Mouse (Mus musculus) ES-E14 (cell line): ENCODE measurements around the gene Gsx2.

Experiments used
- CHD2 ChIP-seq: IDR thresholded peaks from 2 replicates; pipeline ENCODE4 v1.6.1; 2014; ENCODE audit warnings: mild to moderate bottlenecking, low read depth, low read length, inconsistent platforms
- MAFK ChIP-seq: IDR thresholded peaks from 2 replicates; pipeline ENCODE4 v1.6.1; 2014; ENCODE audit warnings: mild to moderate bottlenecking, low read depth, low read length, inconsistent platforms; ENCODE audit not compliant: insufficient read depth
- ZNF384 ChIP-seq: IDR thresholded peaks from 2 replicates; pipeline ENCODE4 v1.6.1; 2012; ENCODE audit warnings: low read depth, low read length, inconsistent platforms

DNA sequence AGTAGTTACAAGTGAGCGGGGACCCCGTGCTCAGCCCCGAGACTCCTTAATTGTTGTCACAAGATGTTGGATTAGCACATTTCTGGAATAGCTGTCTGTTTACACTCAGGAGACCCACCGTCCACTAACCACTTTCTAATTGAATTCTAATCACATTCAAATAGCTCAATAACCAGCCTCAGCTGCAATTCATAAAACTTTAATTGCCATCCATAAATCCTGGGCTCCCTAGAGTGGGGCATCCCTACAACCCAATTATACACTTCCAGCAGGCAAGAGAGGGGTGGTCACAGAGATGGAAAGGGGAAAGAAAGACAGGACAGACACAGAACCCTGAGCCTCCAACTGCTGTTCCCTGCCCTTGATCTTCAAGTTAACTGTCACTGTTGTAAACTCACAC is 1.3 kb upstream of the Gsx2 start:
- TF ChIP-seq ZNF384 (no peak), CHD2 (no peak), MAFK (no peak)
